Mouse (Mus musculus) granulocyte monocyte progenitor cell, adult 5-6 weeks (primary cell): ENCODE results near the gene Ceacam16. TPM values are rescaled to one million over a fixed set of nuclear protein-coding genes. Genes with fewer than 3 reads are reported as not detected.

Experiments
- ATAC-seq: replicated peaks from 2 replicates; pipeline ENCODE4 v1.8.0; 2016; ENCODE audit warnings: mild to moderate bottlenecking, moderate TSS enrichment, inconsistent platforms; ENCODE audit not compliant: poor library complexity, severe bottlenecking
- total RNA-seq, 2 experiments: library from RNA; stranded (forward) in 1 of 2; stranded (reverse) in 1 of 2; fragments of 200-712, 200-1000 nt in 1 of 2; fragments of >200 nt in 1 of 2; fragmentation: Nextera tagmentation in 1 of 2; gene quantifications; 2 replicates each; pipeline ENCODE4 v1.2.3; 2014 to 2017

Gene Ceacam16
- total RNA-seq (2014; fragmentation: Nextera tagmentation) (not detected in 2 replicates), total RNA-seq (2017) (0.56 TPM in 1 of 2 replicates, not detected in the other)

GRCm38 (mm10) chr7:19861199-19861598 is at the start of gene Ceacam16:
TSS of gene Ceacam16 (minus strand) at chr7:19861299.
- ATAC-seq, result no peak

- peak; percentile 97 for ATAC-seq
Measured at GRCm38 (mm10) chr7:19910421-19911291, 49.6 kb upstream of the Ceacam16 start.

GRCm38 (mm10) chr7:19889881-19890280 is 28.8 kb upstream of the Ceacam16 start:
- peak; percentile 68 for ATAC-seq

- ATAC-seq, result peak; percentile 67
Measured at GRCm38 (mm10) chr7:19887849-19888248, 26.8 kb upstream of the Ceacam16 start, which contains the start of gene Ceacam19. TSS of gene Ceacam19 (minus strand) at chr7:19887965.

- ATAC-seq, result no peak
Measured at GRCm38 (mm10) chr7:19880754-19881153, 19.7 kb upstream of the Ceacam16 start.

- ATAC-seq, result peak; percentile 75
Measured at GRCm38 (mm10) chr7:19876781-19877425, 15.8 kb upstream of the Ceacam16 start.

- peak; percentile 50 for ATAC-seq
Measured at GRCm38 (mm10) chr7:19875948-19876682, 15.0 kb upstream of the Ceacam16 start.

GRCm38 (mm10) chr7:19871943-19872601 is 11.0 kb upstream of the Ceacam16 start:
- no peak for ATAC-seq

GRCm38 (mm10) chr7:19871137-19871621 is 10.1 kb upstream of the Ceacam16 start:
- peak; percentile 86 for ATAC-seq

- ATAC-seq, result no peak
Measured at GRCm38 (mm10) chr7:19867751-19868399, 6.8 kb upstream of the Ceacam16 start.

GRCm38 (mm10) chr7:19866490-19866889 is 5.4 kb upstream of the Ceacam16 start:
- ATAC-seq, result no peak

- no peak for ATAC-seq
Measured at GRCm38 (mm10) chr7:19865246-19866036, 4.3 kb upstream of the Ceacam16 start.

GRCm38 (mm10) chr7:19864241-19864640 is 3.1 kb upstream of the Ceacam16 start:
- ATAC-seq, result no peak

- no peak for ATAC-seq
Measured at GRCm38 (mm10) chr7:19859740-19860139, 1.4 kb downstream of the Ceacam16 start.

GRCm38 (mm10) chr7:19856283-19856682 is 4.8 kb downstream of the Ceacam16 start:
- peak; percentile 66 for ATAC-seq

- ATAC-seq, result peak; percentile 69
Measured at GRCm38 (mm10) chr7:19855663-19856062, 5.4 kb downstream of the Ceacam16 start.

- ATAC-seq, result no peak
Measured at GRCm38 (mm10) chr7:19853526-19853925, 7.6 kb downstream of the Ceacam16 start.

- ATAC-seq, result peak; percentile 21
Measured at GRCm38 (mm10) chr7:19851858-19852570, 9.1 kb downstream of the Ceacam16 start, which contains the start of gene Gm19345. TSS of gene Gm19345 (plus strand) at chr7:19852003.
